ENCODE assay signal across 9 mouse cellular contexts in the genomic region with DNA sequence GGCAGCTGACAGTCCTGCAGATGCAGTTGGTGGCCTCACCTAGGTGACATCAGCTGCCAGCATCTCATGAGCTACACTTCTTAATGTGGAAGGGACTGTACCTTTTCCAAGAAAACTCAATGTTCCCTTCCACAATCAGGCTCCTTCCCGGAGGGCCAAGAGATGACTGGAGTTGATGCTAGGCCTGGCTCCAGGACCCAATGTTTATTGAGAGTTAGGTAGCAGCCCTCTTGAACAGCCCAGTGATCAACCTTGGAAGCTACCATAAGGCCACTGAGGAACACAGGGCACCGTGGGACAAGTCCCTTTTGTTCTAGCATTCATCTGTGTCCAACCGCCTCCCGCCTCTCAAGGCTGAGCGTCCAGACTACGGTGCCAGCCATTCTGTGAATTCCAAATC. TPM values are rescaled to one million over a fixed set of nuclear protein-coding genes. Genes with fewer than 3 reads are reported as not detected.
A peak's percentile ranks its signal among the peaks of the same experiment; 100 is the strongest.
DNase-seq lines count a peak whose midpoint lies in the region; ATAC-seq and TF ChIP-seq lines count a peak whose summit lies in the region.
"Had no signal": no experiment of that assay in that cellular context is flagged by ENCODE, and none has a peak within 500 bp of the region (broad histone marks: within the 10 kb centered on the region; RNA-seq: fewer than 3 reads in every experiment).

No protein-coding gene starts in this region.

- ATAC-seq in heart, embryonic 15.5 days (replicated peaks; ENCODE audit: insufficient number of reproducible peaks, insufficient read depth, low FRiP score, low read depth) = no peak

- peak overlapping the region; percentile 95 for H3K4me2 ChIP-seq in heart, embryonic 15.5 days

- whole genome bisulfite sequencing in heart, embryonic 15.5 days = 86% methylated on average over 6 of the region's 6 CpGs
- 72% methylated on average over 6 of the region's 6 CpGs for WGBS in bone marrow, adult 2 months
- 86% methylated on average over 6 of the region's 6 CpGs for WGBS in hindbrain, embryonic 10.5 days
- WGBS in midbrain, embryonic 10.5 days = 93% methylated on average over 6 of the region's 6 CpGs

- H3K9me3 ChIP-seq in heart, embryonic 15.5 days (replicated peaks) = no peaks in the 10 kb centered on the region
- no peaks in the 10 kb centered on the region for H3K9me3 ChIP-seq in hindbrain, embryonic 10.5 days
- H3K9me3 ChIP-seq in midbrain, embryonic 10.5 days (replicated peaks) = no peaks in the 10 kb centered on the region

- no peak for TF ChIP-seq CTCF in bone marrow, adult 2 months (IDR thresholded peaks at IDR 0.05; ENCODE audit: control insufficient read depth, insufficient read depth, low read length)

- H3K9ac ChIP-seq in heart, embryonic 15.5 days = peak overlapping the region; percentile 99

- no peak for TF ChIP-seq POLR2A in bone marrow, adult 2 months (IDR thresholded peaks at IDR 0.05; ENCODE audit: borderline replicate concordance, control insufficient read depth, low read depth, low read length)

- intact Hi-C loops in heart, postnatal 36 days (cut with DNase I) = no loop called here
- intact Hi-C loops in gastrocnemius, postnatal 14 days (cut with DNase I; ENCODE audit: low total_unique reads) = no loop called here

- no peaks in the 10 kb centered on the region for H3K27me3 ChIP-seq in heart, embryonic 15.5 days
- H3K27me3 ChIP-seq in hindbrain, embryonic 10.5 days (ENCODE audit: insufficient read depth, poor library complexity, severe bottlenecking) = no peaks in the 10 kb centered on the region
- H3K27me3 ChIP-seq in midbrain, embryonic 10.5 days (ENCODE audit: low read depth, poor library complexity, severe bottlenecking) = no peaks in the 10 kb centered on the region
- H3K27me3 ChIP-seq: Patski had no signal

- H3K36me3 ChIP-seq in heart, embryonic 15.5 days = peaks cover 13% of the 10 kb centered on the region
- H3K36me3 ChIP-seq in hindbrain, embryonic 10.5 days = peaks cover 17% of the 10 kb centered on the region
- peaks cover 17% of the 10 kb centered on the region for H3K36me3 ChIP-seq in midbrain, embryonic 10.5 days

- peaks cover 26% of the 10 kb centered on the region for H3K4me1 ChIP-seq in heart, embryonic 15.5 days (replicated peaks)
- H3K4me1 ChIP-seq in bone marrow, adult 2 months (ENCODE audit: control insufficient read depth, insufficient read depth, low read length) = peaks cover 4% of the 10 kb centered on the region
- peaks cover 31% of the 10 kb centered on the region for H3K4me1 ChIP-seq in hindbrain, embryonic 10.5 days (replicated peaks)
- peaks cover 25% of the 10 kb centered on the region for H3K4me1 ChIP-seq in midbrain, embryonic 10.5 days

- no peak for DNase-seq in heart, postnatal 36 days
- DNase-seq in hindbrain, embryonic 10.5 days (ENCODE audit: low spot score) = no peak
- DNase-seq in midbrain, embryonic 10.5 days (ENCODE audit: low spot score) = no peak
- no peak for DNase-seq in gastrocnemius, postnatal 14 days
- DNase-seq in layer of hippocampus, adult 9-10 months (ENCODE audit: low spot score) = no peak
- DNase-seq in right cerebral cortex, postnatal 25 days = no peak

- peak overlapping the region; percentile 91 for H3K4me3 ChIP-seq in heart, embryonic 15.5 days
- peak overlapping the region; percentile 89 for H3K4me3 ChIP-seq in bone marrow, adult 2 months (replicated peaks; ENCODE audit: control insufficient read depth, low read depth, low read length)
- peak overlapping the region; percentile 91 for H3K4me3 ChIP-seq in hindbrain, embryonic 10.5 days
- H3K4me3 ChIP-seq in midbrain, embryonic 10.5 days = peak overlapping the region; percentile 90

- H3K27ac ChIP-seq in heart, embryonic 15.5 days = no peak overlapping the region
- peak overlapping the region; percentile 8; the same call in 1 of the 2 replicates for H3K27ac ChIP-seq in bone marrow, adult 2 months (ENCODE audit: control insufficient read depth, insufficient read depth, low read depth, low read length, poor library complexity)
- peak overlapping the region; percentile 98 for H3K27ac ChIP-seq in hindbrain, embryonic 10.5 days
- H3K27ac ChIP-seq in midbrain, embryonic 10.5 days (replicated peaks) = peak overlapping the region; percentile 98; the same call in 1 of the 2 replicates

RNA-seq across cellular contexts. Expression of a gene that starts 1.1 kb away (rescaled TPM):
- polyA plus RNA-seq in heart, embryonic 15.5 days (2015; fragmentation: Nextera tagmentation; extraction: Ambion mirVana) = 25.6 and 33.8 TPM in 2 replicates
- 10 to 100 TPM; 43.8 to 49.7 TPM for total RNA-seq in heart, postnatal 36 days (2021)
- 10.5 and 31.4 TPM in 2 replicates for polyA plus RNA-seq in bone marrow, adult 2 months (2011; ENCODE audit: insufficient read depth, insufficient read length, low replicate concordance, missing spikeins)
- 39.3 and 40.9 TPM in 2 replicates for polyA plus RNA-seq in hindbrain, embryonic 10.5 days (2016; fragmentation: Nextera tagmentation; extraction: Ambion mirVana)
- 33.6 and 39.8 TPM in 2 replicates for polyA plus RNA-seq in midbrain, embryonic 10.5 days (2016; fragmentation: Nextera tagmentation; extraction: Ambion mirVana)
- total RNA-seq in gastrocnemius, postnatal 14 days (2021) = 10 to 100 TPM; 22.7 to 23.4 TPM

RNA-seq across cellular contexts. Expression of a gene that starts 42.0 kb away (rescaled TPM):
- polyA plus RNA-seq in heart, embryonic 15.5 days (2015; fragmentation: Nextera tagmentation; extraction: Ambion mirVana) = 7.9 and 12.2 TPM in 2 replicates
- 1 to 10 TPM; 1.8 to 2.4 TPM for total RNA-seq in heart, postnatal 36 days (2021)
- 5.2 and 6.2 TPM in 2 replicates for polyA plus RNA-seq in bone marrow, adult 2 months (2011; ENCODE audit: insufficient read depth, insufficient read length, low replicate concordance, missing spikeins)
- 23.1 and 26.1 TPM in 2 replicates for polyA plus RNA-seq in hindbrain, embryonic 10.5 days (2016; fragmentation: Nextera tagmentation; extraction: Ambion mirVana)
- polyA plus RNA-seq in midbrain, embryonic 10.5 days (2016; fragmentation: Nextera tagmentation; extraction: Ambion mirVana) = 23.4 and 23.8 TPM in 2 replicates
- 1 to 10 TPM; 5.0 to 5.4 TPM for total RNA-seq in gastrocnemius, postnatal 14 days (2021)
